Mouse (Mus musculus) adrenal gland, postnatal 10 days (tissue): ENCODE data around the gene Hsd3b7. TPM values are rescaled to one million over a fixed set of nuclear protein-coding genes. Genes with fewer than 3 reads are reported as not detected.

ENCODE experiments used
- DNase-seq: peaks from one replicate; pipeline ENCODE4 v3.0.0; 2021; ENCODE audit warnings: mixed read lengths
- long read RNA-seq, 2 experiments: library from polyadenylated mRNA; stranded (forward); transcript quantifications; one replicate each; pipeline ENCODE4 v2.0.0; 2021
- total RNA-seq, 2 experiments: library from RNA; stranded (reverse); gene quantifications; 2 replicates each; pipeline ENCODE4 v1.2.3; 2021

The Hsd3b7 gene
- total RNA-seq, result 10 to 100 TPM; 57.1 to 73.1 TPM
- long read RNA-seq, experiment 1, transcript Hsd3b7-201 (7 exons, 1,828 nt), result major isoform, 117 of 169 reads
- long read RNA-seq, experiment 1, transcript Hsd3b7-203 (7 exons, 1,725 nt), result minor isoform, 5 of 169 reads
- long read RNA-seq, experiment 1, partial matches to known transcripts, result 13 of 169 reads
- long read RNA-seq, experiment 1, other reads (novel, unspliced or antisense), result 31 of 169 reads
- long read RNA-seq, experiment 2, transcript Hsd3b7-201 (7 exons, 1,828 nt), result major isoform, 35 of 50 reads
- long read RNA-seq, experiment 2, partial matches to known transcripts, result 4 of 50 reads
- long read RNA-seq, experiment 2, other reads (novel, unspliced or antisense), result 6 of 50 reads

DNA sequence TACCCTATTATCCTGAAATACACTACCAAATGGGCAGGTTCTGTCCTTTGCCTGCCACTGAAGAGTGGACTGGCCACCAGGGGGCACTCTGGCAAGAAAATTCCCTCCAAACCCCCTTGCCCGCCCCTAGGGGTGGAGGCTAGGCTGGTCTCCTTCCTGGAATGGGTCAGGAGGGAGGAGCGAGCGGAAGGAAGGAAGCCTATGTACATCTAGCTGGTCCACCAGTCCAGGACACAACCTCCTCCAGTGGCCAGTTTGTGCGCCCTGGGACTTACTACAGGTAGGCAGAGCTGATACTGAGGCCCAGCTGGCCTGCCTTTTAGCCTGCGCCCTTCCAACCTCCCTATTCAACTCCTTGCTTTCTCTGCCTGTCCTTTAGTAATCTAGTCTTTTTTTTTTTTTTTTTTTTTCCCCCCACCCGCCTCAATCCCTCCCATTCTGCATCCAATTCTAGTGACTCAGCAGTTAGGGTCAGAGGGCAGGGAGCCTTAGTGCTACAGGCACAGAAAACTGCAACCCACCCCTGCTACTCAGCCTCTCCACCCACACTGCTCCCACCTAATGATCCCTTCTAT is at the start of gene Hsd3b7:
Hsd3b7 (plus strand) TSS at position 170 of the 575 bp plus-strand sequence.
- peak; percentile 98 for DNase-seq

DNA sequence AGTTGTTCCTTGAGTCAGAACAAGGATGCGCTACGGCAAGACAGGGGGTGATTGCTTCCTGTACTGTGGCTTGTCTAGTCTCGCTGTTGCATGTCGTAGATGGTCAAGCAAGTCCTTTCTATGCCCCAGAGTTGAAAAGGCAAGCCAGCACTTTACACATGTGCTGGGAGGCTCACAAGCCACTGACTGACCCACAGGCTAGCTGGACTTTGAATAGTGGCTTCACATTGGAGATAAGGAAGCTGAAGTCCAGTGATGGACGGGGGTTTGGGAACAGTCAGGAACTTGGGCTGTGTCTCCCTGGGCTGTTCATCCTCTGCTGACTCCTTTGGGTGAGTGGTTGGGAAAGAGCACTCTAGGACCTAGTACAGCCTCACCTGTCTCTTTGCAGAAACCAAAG is 48.8 kb upstream of the Hsd3b7 start:
- no peak for DNase-seq

DNA sequence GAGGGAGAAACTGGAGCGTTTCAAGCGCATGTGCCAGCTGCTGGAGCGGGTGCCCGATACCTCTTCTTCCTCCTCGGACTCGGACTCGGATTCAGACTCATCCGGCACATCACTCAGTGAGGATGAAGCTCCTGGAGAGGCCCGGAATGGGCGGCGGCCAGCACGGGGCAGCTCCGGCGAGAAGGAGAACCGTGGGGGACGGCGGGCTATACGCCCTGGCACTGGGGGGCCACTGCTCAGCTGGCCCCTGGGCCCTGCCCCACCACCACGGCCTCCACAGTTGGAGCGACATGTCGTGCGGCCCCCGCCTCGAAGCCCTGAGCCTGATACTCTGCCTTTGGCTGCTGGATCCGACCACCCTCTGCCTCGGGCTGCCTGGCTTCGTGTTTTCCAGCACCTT is 48.3 kb upstream of the Hsd3b7 start:
- no peak for DNase-seq

DNA sequence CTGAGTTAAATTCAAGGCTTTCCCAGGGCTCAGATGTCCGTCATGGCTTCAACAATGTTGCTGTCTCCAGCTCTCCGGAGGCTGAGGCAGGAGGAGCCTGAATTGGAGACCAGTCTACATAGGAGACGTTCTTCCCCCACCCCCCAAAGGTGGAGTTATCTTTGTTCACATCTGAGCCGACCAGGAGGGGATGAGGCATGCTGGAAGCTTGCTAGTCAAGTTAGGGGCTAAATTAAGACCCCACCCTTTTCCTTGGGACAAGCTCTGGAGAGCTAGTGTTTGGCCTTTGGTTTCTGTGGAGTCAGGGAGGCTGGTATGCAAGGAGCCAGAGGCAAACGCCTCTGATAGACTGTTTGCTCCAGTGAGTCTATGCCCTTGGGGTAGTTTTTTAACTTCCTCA is 47.2 kb upstream of the Hsd3b7 start:
- no peak for DNase-seq

DNA sequence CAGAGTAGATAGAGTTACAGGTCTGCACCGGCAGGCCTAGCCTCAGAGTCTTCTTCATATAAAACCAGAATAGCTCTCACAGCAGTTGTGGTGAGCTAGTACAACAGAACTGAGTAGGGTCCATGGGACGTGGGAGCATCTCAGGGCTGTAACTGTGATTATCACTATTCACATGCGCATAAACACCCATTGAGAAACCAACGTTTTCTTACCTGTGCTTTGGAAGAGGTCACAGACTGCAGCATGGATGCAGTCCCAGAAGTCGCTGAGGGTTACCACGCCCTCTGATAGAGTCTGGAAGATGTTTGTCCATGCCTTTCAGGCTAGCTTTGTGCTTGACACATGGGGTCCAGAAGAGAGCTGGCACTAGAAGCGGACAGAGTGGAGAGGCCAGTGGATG is 46.7 kb upstream of the Hsd3b7 start:
- no peak for DNase-seq

DNA sequence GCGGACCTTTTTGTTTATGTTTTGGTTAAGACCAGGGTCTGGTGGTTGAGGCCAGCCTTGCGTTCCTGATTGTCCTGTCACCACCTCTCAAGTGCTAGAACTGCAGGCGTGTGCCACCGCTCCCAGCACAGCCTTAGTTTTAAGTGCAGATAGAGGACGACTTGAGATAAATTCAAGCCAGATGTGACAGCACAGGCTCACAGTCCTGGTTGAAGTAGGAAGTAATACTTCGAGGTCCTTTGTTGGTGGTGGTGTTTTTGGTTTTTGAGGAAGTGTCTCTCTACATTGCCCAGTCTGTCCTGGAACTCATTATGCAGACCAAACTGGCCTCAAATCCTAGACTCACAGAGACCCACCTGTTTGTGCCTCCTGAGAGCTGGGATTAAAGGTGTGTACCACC is 40.7 kb upstream of the Hsd3b7 start:
- DNase-seq, result no peak

DNA sequence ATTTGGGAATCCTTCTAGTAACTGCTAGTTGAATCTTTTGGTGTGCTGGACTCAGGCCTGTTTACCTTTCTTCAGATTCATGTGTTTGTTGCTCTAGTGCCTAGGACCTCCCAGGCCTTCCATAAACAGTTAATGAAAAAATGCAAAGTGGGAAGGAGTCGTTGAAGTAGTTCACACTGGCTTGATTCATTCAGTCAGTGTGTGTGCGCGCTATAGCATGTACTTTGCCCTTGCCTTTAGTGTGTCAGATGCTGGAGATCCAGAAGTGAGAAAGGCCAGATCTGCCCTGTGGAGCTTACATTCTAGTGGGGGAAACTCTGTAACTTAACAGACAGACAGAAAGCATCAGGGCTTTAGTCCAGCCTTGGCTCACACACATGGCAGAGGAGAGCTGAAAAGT is 39.9 kb upstream of the Hsd3b7 start:
- DNase-seq, result no peak

DNA sequence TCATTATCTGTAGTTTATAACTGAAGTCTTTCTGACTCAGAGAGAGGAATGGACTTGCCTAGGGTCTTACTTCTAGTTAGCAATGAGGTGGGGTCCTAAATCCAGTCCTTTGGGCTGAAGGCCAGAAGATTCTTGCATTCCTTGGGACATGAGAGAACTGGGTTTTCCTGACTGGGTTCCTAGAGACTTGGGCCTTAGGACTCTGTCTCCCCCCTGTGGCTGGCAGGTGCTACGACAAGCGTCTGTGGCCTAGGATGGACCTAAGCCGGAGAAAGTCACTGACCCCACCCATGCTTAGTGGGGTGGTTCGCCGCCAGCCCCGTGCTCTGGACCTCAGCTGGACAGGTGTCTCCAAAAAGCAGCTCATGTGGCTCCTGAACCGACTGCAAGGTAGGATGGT is 39.4 kb upstream of the Hsd3b7 start:
- DNase-seq, result peak; percentile 84

DNA sequence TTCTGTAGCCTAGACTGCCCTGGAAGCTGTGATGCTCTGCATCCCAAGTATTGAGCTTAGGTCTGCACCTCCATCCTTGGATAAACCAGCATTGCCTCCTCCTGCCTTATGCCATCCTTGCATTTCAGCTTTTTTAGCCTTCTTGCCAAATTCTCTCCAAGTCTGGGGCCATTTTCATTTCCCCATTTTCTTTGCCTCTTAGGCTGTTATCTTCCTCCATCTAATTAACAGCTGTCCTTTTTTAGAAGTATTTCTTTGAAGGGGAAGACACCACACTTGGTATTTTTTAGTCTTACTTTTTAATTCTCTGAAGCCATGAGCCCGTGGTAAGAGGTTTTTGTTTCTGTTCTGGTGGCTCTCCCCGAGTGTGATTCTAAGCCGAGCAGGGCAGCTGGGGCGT is 36.8 kb upstream of the Hsd3b7 start:
- no peak for DNase-seq

DNA sequence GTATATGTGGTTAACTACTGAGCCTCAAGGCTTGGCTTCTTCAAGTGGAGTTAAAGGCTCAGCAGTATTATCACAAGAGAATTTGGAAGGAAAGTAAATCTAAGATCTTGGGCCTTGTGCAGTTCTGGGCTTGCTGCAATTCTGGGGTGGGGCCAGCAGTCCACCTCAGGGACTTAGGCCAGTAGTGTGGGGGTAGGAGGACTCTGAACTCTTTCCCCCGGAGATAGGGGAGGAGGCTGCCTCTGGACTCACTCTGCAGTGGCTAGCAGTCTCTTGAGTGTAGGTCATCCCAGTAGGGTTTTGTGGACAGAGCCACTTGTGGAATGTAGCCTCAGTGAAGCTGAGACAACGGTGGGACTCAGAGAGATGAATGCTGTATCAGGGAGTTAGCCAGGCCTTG is 34.6 kb upstream of the Hsd3b7 start:
- DNase-seq, result peak; percentile 49

DNA sequence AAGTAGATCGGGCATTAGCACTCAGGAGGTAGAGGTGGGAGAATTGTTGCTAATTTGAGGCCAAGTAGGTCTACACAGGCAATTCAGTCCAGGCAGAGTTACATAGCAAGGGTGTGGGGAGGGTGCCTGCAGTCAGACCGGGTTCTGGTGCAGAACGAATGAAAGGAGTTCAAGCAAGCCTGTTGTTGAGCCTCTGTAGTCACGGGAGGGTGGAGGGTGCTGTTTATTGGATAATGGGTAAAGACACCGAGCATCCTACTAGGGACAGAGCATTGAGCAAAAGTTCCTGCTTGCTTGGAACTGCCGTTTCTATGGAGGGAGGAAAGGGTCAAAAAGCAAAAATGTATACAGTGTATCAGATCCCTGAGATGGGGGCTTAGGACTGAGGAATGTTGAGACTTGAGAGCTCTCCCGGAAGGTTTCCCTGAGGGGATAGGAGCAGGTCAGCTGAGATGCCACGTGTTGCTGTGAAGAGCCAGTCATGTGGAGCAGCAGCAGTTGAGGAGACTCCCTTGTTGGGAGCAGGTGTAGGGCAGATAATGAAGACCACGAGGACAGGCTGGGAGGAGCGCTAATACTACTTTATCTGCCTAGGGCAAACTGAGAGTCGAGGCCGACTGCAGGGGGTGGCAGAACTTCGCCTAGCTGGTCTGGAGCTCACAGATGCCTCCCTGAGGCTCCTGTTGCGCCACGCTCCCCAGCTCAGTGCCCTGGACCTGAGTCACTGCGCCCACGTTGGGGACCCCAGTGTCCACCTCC is 33.4 kb upstream of the Hsd3b7 start:
- peak; percentile 16 for DNase-seq

DNA sequence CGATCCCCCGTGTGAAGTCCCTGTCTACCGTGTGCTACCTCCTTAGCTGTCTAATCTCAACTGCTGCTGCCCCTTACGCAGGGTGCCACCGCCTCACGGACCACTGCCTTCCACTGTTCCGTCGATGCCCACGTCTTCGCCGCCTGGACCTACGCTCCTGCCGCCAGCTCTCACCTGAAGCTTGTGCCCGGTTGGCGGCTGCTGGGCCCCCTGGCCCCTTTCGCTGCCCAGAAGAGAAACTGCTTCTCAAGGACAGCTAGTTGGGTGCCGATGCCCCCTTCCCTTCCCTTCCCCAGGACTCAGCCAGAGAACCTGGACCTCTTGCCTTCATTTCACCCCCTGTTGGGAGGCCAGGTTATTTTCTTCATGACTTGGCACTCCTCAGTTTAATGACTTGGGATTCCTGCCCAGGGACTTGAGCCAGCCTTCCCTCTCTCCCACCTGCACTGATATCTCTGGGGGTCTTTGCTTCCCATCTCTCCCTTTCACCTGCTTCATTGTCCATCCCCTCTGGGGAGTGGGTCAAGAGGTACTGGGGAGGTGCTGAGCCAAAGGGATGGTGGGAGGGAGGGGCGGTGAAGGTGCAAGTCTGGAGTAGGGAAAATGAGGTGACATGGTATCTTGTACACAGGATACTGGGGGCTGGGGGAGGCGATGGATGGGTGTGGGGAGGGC is 32.6 kb upstream of the Hsd3b7 start:
- no peak for DNase-seq

DNA sequence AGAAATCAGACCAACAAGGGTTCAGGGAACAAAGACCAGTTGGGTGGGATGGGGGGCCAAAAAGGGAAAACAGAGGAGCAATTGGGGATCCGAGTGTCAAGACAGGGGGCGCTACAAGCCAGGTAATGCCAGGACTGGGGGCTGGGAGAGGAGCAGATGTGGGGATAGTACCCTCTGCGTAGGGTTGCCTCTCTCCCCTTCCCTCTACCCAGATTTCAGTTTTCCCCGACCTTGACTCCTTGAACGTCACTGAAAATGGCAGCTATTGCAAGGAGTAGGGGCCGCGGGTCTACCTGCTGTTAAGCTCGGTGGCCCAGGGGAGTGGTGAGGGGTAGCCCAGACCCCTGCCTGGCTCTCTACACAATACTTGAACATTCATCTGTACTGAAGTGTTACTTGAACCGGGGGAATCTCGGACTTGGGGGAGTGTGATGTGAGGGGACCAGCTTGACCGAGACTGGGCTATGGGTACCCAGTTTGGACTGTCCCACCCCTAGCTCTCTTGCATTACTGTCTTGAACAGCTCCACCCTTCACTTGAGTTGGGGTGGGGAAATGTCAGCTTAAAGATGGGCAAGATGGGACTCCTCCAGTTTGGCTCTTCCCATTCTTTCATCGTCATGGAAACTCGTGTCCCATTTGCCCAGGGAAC is 31.9 kb upstream of the Hsd3b7 start:
- peak; percentile 28 for DNase-seq

DNA sequence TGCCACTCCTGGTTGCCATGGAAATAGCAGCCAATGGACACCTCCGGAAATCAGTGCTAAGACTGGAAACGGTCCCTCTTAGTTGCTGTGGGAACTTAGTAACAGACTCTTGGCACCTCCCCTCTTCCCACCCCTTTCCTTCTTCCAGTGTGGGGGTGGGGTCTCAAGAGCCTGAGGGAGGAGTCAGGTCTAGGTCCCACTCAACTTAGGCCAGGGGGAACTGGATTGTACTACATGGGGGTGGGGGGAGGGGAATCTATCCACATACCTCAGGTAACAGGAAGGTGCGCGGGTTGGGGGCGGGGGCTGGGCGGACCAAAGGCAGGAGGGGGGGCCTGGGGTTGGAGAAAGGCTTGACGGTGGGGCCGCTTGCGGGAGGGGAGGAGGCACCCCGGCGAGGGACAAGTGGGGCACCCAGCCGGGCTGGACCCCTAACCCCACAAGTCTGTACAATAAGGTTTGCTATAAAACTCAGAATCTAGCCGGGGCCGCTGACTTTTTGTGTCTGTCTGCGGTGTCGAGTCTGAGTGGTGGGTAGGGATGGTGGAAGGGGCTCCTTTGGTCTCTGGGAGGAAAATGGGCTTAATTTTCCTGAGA is 31.3 kb upstream of the Hsd3b7 start:
- peak; percentile 96 for DNase-seq

DNA sequence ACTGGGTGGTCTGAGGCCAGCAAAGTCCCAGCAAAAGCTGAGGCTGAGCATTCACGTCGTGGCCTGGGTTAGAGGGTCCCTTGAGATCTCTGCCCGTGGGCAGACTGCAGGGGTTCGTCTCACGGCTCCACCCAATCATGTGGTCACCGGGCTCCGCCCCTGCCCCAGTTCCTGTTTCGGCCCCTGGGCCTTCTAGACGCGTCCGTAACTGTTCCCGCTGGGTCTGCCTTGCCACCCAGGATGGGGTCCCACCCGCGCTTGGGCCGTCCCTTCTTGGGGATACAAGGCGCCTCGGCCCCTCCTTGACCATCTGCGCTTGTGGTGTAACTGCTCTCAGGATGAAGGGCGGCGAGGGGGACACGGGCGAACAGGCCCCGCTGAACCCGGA is 30.8 kb upstream of the Hsd3b7 start, which contains the start of gene Orai3:
Orai3 (plus strand) TSS at position 165 of the 388 bp plus-strand sequence.
- DNase-seq, result peak; percentile 93

DNA sequence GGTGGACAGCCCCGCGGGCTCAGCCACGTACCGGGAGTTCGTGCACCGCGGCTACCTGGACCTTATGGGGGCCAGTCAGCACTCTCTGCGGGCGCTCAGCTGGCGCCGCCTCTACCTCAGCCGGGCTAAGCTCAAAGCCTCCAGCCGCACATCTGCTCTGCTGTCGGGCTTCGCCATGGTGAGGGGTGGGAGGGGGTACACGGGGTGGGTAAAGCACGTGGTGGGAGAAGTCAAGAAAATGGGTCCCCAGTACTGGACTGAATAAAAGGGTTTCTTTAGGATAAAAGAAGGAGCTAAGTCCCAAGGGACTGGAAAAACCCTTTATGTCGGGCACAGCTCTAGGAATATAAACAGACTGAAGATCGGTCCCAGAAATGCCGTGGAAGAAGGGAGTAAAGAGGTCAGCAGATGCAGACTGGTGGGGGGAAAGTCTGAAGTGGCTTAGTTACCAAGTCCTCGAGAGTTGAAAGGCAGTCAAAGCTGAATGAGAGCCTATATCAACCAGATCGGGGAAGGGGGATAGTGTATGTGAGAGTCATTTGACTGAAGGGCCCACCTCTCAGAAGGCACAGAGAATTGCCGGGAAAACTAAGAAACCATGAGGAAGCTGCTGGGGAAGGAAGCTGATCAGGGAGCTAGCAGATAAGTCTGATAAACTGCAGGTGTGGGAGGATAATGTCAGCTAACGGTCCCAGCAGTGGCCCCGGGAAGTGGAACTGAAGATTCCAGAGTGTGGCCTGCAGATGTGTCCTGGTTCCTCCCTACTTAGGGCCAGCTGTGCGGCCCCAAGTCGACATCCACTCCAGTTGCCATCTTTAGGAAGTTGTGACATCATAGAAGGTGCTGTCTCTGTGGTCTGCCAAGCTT is 30.1 kb upstream of the Hsd3b7 start:
- DNase-seq, result peak; percentile 23

DNA sequence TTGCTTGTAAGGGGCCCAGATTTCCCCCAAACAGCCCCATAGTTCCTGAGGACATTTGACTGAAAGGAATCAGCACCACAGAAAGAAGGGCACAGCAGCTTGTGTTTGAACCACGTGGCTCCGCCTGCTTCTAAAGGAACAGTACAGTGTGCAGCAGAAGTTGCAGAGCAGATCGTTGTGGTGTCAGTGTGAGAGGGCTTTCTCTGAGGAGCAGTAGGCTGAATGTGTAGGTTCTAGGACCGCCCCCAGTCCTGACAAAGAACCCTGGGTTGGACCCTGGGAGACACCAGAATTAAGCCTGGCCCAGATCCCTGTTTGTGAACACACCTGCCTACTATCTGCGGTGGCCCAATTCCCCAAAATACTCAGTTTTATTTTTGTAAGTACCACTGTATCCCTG is 29.1 kb upstream of the Hsd3b7 start:
- DNase-seq, result no peak

DNA sequence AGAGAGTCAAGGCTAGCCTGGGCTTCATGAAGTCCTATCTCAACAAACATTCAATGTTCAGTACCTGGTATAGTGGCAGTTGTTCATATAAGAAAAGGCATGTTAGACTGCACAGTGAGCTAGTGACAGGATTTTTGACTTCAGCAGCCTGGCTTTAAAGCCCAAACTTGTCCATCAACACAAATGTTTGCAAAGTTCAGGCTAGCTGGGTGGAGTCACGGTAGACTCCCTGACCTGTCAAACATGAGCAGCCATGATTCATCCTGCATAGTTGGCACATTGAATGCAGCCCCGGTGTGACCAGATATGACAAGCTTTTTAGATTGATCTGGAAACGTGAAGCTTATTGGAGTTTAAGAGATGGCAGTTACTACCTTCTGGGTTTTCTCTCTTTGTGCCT is 28.3 kb upstream of the Hsd3b7 start:
- DNase-seq, result peak; percentile 27

DNA sequence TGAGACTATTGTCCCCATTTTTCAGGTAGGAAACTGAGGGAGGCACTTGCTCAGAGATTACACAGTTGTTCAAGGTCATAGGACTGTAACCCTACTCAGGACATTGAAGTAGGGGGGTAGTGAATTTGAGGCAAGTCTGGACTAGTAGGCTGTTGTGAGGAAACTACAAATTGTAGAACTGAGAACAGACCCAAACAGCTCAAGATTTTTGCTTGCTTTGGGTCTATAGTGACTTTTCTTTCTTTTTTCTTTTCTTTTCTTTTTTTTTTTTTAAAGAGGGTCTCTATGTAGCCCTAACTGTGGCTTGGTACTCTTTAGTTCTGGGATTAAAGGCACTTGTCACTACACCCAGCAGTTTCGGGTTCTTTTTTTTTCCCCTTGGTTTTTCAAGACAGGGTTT is 27.8 kb upstream of the Hsd3b7 start:
- DNase-seq, result no peak

DNA sequence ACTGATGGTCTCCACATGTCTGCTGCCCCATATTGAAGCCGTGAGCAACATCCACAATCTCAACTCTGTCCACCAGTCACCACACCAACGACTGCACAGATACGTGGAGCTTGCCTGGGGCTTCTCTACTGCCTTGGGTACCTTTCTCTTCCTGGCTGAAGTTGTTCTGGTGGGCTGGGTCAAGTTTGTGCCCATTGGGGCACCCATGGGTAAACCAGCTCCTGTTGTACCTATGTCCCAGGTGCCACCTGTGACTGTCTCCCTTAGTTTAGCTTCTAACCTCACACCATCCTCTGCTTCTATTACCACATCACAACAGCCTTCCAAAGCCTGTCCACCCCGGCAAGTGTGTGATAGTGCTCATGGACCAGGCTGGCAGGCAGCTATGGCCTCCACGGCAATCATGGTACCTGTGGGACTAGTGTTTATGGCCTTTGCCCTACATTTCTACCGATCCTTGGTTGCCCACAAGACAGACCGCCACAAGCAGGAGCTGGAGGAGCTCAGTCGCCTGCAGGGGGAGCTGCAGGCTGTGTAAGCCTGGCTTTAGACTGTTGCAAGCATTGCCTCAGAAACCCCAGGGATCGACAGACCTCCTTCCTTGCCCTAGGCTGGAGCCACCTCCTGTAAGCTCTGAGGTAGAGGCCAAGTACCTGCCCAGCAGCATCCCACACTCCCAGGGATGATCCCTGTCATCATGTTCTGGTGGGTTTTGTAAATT is 26.6 kb upstream of the Hsd3b7 start:
- DNase-seq, result peak; percentile 88
